Mouse (Mus musculus): ENCODE measurements around the gene Tns1.

Gene Tns1

GRCm38 (mm10) chr1:74014538-74015327, 109.5 kb downstream of the Tns1 start:
- no peak for DNase-seq (ENCODE audit: low read depth, low spot score)

DNA sequence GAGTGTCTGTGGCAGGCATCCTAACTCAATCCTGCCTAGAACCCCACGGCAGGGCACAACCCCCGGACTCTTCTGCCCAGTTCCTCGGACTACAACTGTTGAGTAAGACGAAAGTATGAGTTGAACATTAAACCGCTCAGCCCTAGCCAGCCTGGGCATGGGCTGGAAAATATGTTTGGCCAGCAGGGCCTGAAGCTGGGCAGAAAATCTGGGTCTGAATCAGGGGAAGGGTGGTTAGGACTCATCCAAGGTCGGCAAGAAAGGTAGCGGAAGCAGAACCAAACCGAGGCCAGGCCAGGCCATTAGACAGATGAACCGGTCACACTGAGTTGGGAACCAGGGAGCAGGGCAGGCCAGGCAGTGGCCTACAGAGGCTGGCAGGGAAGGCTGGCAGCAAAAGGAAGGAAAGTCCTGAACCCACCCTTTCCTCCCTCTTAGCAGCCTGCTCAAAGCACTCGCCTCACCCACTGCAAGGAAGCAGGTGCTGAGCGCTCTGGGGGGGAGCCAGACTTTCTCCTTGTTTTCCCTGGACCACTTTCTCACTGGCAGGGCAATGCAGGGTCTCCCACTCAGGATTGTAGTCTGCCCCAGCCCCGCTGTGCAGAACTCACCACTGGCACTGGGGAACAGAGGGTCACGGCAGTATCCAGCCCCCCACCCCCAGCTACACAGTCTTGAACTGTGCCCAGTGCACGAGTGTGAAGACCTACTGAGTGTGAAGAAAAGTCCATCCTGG, 110.8 kb downstream of the Tns1 start:
- no peak for DNase-seq (ENCODE audit: low read depth, low spot score)

DNA sequence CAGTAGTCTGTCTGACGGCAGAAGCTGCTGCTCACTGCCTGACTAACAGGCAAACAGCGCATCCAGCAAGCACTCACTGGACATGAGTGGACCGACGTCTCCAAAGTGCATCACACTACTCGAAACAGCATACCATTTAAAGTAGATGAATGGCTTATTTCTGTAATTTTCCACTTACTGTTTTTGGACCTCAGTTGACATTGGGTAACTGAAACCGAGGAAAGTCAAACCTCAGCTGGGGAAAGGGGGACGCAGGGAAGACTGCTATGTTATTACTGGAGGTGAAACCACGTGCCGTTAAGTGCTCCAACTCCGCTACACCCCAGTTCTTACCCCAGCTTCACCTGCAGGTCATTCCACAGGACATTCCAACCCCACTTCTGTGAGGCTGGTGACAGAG, 111.5 kb downstream of the Tns1 start:
- DNase-seq (ENCODE audit: low read depth, low spot score), result no peak

- no peak for DNase-seq (ENCODE audit: low read depth, low spot score)
These were observed 114.8 kb downstream of the Tns1 start for GRCm38 (mm10) chr1:74009495-74009894.

- DNase-seq (ENCODE audit: low read depth, low spot score), result no peak
These were observed 115.3 kb downstream of the Tns1 start for GRCm38 (mm10) chr1:74008966-74009365.

DNA sequence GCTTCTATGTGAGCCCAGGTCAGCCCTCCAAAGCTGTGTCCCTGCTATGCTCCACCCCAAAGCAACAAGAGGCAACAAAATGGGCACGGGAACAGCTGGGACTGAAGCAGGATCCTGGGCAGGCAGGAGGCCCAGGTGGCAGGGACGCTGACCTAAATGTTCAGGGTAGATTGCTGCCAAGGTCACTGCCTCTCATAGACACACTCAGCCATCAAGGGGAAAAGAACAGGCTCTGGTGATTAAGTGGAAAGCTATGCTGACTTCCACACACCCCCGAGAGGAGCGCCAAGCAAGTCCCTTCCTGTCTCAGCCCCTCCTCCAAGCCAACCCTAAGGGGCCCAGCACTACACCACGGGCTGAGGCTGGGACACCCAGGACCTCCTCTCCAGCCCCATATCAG, 115.8 kb downstream of the Tns1 start:
- no peak for DNase-seq (ENCODE audit: low read depth, low spot score)

DNA sequence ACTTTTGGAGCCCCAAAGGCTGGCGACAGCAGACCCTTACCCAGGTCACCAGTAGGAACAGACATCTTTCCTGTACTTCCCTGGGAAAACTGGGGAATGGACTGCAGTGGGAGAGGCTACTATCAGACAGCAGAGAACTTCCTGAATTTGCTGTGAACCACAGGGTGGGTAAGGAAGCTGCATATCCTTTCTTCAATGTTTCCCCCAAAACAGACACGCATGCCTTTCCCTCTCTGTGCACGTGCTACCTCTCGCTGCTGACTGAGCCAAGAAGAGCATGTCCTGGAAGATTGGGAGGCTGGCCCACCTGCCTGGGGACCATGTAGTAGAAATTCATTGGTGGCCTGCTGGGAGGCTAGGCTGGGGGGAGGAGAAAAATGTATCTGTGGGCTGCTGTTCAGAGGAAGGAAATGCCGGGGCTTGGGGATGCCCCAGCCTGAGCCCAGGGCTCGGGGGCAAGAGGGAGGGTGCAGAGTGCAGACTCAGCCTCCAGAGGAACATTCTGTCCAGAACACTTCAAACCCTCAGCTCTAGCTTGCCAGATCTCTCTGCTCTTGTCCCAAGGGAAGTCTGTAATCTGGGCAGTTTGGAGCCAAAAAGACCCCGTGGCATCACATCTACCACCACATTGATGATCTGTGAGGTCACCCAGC, 116.7 kb downstream of the Tns1 start:
- DNase-seq (ENCODE audit: low read depth, low spot score), result no peak

DNA sequence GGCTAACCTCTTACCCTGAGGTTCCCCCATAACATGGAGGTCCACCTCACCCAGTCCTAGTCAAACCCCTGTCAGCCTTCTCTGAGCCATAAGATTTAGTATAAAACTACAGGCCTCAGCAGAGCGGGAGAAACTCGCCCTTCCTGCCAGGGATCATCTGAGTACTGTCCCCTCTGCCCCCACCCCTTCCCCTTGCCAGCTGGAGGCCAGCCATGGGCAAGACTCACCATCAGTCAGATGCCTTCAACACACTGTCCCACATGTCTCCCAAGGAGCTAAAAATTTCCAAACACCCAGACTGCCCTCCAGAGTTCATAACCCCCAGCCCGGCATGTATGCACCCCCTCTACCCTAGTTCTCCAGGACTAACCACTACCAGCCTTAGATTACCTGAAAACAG, 119.2 kb downstream of the Tns1 start:
- DNase-seq (ENCODE audit: low read depth, low spot score), result no peak

DNA sequence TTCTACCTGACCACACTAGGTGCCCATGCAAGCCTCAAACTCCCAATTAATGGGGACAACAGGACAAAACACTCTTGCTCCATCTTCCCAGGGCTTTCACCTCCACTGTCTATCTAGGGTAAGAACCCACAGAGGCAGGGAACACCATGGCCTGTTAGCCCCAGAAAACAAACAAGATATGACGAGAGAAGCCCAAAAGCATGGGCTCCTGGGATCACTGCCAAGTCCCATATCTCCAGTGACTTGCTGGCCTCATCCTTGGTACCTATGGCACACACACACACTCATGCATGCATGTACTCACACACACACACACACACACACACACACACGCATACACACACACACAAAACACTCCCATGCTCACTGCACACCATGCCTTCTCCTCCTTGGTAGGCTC, 120.5 kb downstream of the Tns1 start:
- no peak for DNase-seq (ENCODE audit: low read depth, low spot score)

GRCm38 (mm10) chr1:74001449-74001820, 122.8 kb downstream of the Tns1 start:
- no peak for DNase-seq (ENCODE audit: low read depth, low spot score)

GRCm38 (mm10) chr1:74000810-74001448, 123.3 kb downstream of the Tns1 start:
- DNase-seq (ENCODE audit: low read depth, low spot score), result no peak

GRCm38 (mm10) chr1:74000191-74000651, 124.0 kb downstream of the Tns1 start:
- no peak for DNase-seq (ENCODE audit: low read depth, low spot score)

GRCm38 (mm10) chr1:73999533-73999932, 124.7 kb downstream of the Tns1 start:
- no peak for DNase-seq (ENCODE audit: low read depth, low spot score)

DNA sequence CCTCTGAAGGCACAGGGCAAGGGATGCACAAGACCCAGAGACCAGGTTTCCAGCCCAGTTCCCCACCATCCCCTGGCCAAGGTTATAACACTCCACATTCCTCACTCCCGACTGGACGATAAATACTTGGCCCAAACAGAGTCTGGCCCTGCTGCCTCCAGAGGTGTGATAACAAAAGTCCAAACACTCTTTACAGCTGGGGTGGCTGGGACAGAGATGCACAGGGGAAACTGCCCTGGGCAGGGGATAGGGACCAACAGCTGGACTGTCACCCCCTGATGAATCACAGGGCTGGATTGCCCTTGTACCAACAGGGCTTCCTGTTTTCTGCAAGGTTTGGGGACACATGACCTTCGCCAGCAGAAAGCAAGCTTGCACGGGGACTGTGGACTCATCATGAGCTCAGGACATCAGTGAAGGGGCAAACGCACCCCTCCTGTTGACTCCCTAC, 125.3 kb downstream of the Tns1 start:
- no peak for DNase-seq (ENCODE audit: low read depth, low spot score)

- DNase-seq (ENCODE audit: low read depth, low spot score), result no peak
These were observed 126.0 kb downstream of the Tns1 start for GRCm38 (mm10) chr1:73998131-73998865.

GRCm38 (mm10) chr1:73997341-73997740, 126.9 kb downstream of the Tns1 start:
- DNase-seq (ENCODE audit: low read depth, low spot score), result no peak

DNA sequence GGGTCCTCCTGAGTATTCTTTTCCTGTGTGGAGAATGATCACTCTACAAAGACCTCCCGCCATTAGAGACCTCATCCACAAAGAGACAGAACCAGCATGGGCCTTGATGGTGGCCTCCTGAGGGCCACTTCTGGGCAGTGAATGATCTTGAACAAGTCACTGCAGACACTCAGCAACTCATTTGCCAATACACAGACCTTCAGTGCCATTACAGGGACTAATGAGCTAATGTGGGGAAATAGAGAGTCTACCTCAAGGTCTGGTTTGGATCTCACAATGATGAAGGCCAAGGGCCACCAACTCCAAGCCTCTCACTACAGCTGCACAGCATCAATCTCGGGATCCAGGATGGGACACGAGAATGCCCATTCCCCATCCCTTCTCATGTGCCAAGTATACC, 127.6 kb downstream of the Tns1 start:
- no peak for DNase-seq (ENCODE audit: low read depth, low spot score)

GRCm38 (mm10) chr1:73996209-73996608, 128.0 kb downstream of the Tns1 start:
- peak; percentile 31 for DNase-seq (ENCODE audit: low read depth, low spot score)

GRCm38 (mm10) chr1:73995063-73995810, 129.0 kb downstream of the Tns1 start:
- no peak for DNase-seq (ENCODE audit: low read depth, low spot score)

GRCm38 (mm10) chr1:73993901-73994426, 130.3 kb downstream of the Tns1 start:
- no peak for DNase-seq (ENCODE audit: low read depth, low spot score)
